Mouse (Mus musculus) thymus, postnatal 10 days (tissue): ENCODE measurements around the gene Rnf114.

Experiments
- DNase-seq, 2 experiments: peaks; one replicate each; pipeline ENCODE4 v3.0.0; 2021; ENCODE audit warnings: low spot score in 2 of 2

Gene Rnf114

GRCm38 (mm10) chr2:167503896-167504349, 11.5 kb downstream of the Rnf114 start:
- DNase-seq = peak; percentile 39 to 55

GRCm38 (mm10) chr2:167505127-167505526, 12.7 kb downstream of the Rnf114 start:
- DNase-seq = no peak

- no peak for DNase-seq
These were observed 14.3 kb downstream of the Rnf114 start for GRCm38 (mm10) chr2:167506546-167507260.

GRCm38 (mm10) chr2:167507719-167508385, 15.4 kb downstream of the Rnf114 start:
- DNase-seq = no peak

GRCm38 (mm10) chr2:167508569-167508968, 16.1 kb downstream of the Rnf114 start:
- no peak for DNase-seq

- DNase-seq = peak; percentile 28 to 34
These were observed 18.0 kb downstream of the Rnf114 start for GRCm38 (mm10) chr2:167510485-167510884.

GRCm38 (mm10) chr2:167512365-167512764, 19.9 kb downstream of the Rnf114 start:
- no peak for DNase-seq

- DNase-seq = no peak
These were observed 20.5 kb downstream of the Rnf114 start for GRCm38 (mm10) chr2:167512970-167513369.

GRCm38 (mm10) chr2:167514641-167515040, 22.2 kb downstream of the Rnf114 start:
- no peak for DNase-seq

- no peak for DNase-seq
These were observed 23.2 kb downstream of the Rnf114 start for GRCm38 (mm10) chr2:167515688-167516087.

GRCm38 (mm10) chr2:167519606-167520252, 27.3 kb downstream of the Rnf114 start:
- DNase-seq = no peak

- peak in 1 of 2 experiments; percentile 61 for DNase-seq
These were observed 35.8 kb downstream of the Rnf114 start for GRCm38 (mm10) chr2:167528278-167528677.

GRCm38 (mm10) chr2:167529935-167530513, 37.6 kb downstream of the Rnf114 start:
- DNase-seq = no peak

- DNase-seq = no peak
These were observed 38.1 kb downstream of the Rnf114 start for GRCm38 (mm10) chr2:167530536-167530935.

GRCm38 (mm10) chr2:167532131-167532530, 39.7 kb downstream of the Rnf114 start:
- DNase-seq = peak in 1 of 2 experiments; percentile 78

- DNase-seq = no peak
These were observed 41.4 kb downstream of the Rnf114 start for GRCm38 (mm10) chr2:167533880-167534279.

- DNase-seq = no peak
These were observed 44.0 kb downstream of the Rnf114 start for GRCm38 (mm10) chr2:167536320-167536945.

GRCm38 (mm10) chr2:167537476-167538297, 45.2 kb downstream of the Rnf114 start, which contains the start of gene Snai1:
Gene Snai1, plus strand, starts transcription at chr2:167538195.
- DNase-seq = peak; percentile 87 to 88

- DNase-seq = no peak
These were observed 46.3 kb downstream of the Rnf114 start for GRCm38 (mm10) chr2:167538671-167539306.
